Mouse (Mus musculus): Measurements from ENCODE around the gene Tnnc1.

DNA sequence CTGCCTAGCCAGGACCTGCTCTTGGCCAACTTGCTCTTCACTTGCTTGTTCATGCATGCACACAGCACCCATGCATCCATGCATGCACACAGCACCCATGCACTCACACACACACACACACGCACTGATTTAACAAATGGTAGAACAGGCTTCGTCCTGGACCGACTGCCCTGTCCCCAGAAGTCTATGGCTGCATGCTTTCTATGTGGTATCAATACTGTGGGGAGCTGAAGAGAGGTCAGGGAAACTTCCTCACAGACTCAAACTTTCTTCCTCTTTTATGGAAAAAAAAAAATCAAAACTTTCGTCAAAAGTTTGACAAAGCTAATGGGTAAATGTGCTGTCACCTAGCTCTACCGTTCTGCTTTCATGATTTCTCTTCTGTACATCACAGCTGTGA, 24.6 kb upstream of the Tnnc1 start:
- TF ChIP-seq CTCF (IDR thresholded peaks at IDR 0.05; ENCODE audit: borderline replicate concordance, extremely low read depth, insufficient read depth, insufficient read length) (no peak), POLR2A (IDR thresholded peaks at IDR 0.05; ENCODE audit: borderline replicate concordance, extremely low read depth, insufficient read depth, insufficient read length, poor library complexity, severe bottlenecking) (no peak)
